Mouse (Mus musculus): Measurements from ENCODE around the gene Scarb2. TPM values are rescaled to one million over a fixed set of nuclear protein-coding genes. Genes with fewer than 3 reads are reported as not detected.
A peak's percentile ranks its signal among the peaks of the same experiment; 100 is the strongest.
"Not testable (repeated sequence)": the region's sequence is repeated elsewhere in the genome, so short reads cannot be mapped to it uniquely, and the experiment has no call there.

Scarb2 gene
- total RNA-seq (2014; fragmentation: Nextera tagmentation) (17.2 and 20.9 TPM in 2 replicates), total RNA-seq (2017) (41.2 and 43.1 TPM in 2 replicates)

DNA sequence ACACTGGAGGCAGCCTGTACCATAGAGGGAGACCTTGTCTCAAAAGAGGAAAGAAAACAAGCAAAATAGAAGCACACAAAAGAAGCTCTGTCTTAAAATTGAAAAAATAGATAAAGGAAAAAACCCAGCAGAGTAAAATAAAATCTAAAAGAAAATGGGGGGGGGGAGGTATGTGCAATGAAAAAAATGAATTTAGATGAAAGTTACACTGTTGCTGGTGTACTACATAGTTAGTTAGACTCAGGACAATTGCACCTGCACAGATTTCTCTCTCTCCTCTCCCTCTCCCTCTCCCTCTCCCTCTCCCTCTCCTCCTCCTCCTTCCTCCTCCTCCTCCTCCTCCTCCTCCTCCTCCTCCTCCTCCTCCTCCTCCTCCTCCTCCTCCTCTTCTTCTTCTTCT lies at the start of gene Scarb2:
TSS of gene Scarb2 (minus strand) at position 101 of the 400 bp plus-strand sequence.
- ATAC-seq (replicated peaks; ENCODE audit: poor library complexity, severe bottlenecking) = no peak

GRCm38 (mm10) chr5:92555905-92556304 lies 49.3 kb upstream of the Scarb2 start:
- peak; percentile 63 for ATAC-seq (replicated peaks; ENCODE audit: poor library complexity, severe bottlenecking)

- peak; percentile 37 for ATAC-seq (replicated peaks; ENCODE audit: poor library complexity, severe bottlenecking)
These were observed 48.4 kb upstream of the Scarb2 start, which contains the start of gene Fam47e for GRCm38 (mm10) chr5:92554891-92555511. Fam47e (plus strand) TSS chr5:92555069.

GRCm38 (mm10) chr5:92554443-92554842 lies 47.8 kb upstream of the Scarb2 start:
- no peak for ATAC-seq (replicated peaks; ENCODE audit: poor library complexity, severe bottlenecking)

DNA sequence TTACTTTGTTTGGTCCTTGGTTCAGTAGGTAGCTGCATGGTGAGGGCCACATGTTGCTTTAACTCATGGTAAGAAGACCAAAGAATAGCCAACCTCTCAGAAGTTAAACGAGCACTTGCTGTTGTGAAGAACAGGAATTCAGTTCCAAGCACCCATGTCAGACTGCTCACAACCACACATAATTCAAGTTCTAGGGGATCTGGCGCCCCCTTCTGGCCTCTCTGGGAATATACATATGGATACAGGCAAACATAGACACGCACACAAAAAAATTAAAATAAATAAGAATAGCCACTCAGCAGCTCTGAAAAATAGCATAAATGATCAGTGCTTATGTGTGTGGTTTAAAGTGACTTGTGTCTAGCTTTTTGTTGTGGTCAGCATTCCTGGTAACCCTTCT lies 47.3 kb upstream of the Scarb2 start:
- ATAC-seq (replicated peaks; ENCODE audit: poor library complexity, severe bottlenecking) = no peak

GRCm38 (mm10) chr5:92552611-92553010 lies 46.0 kb upstream of the Scarb2 start:
- no peak for ATAC-seq (replicated peaks; ENCODE audit: poor library complexity, severe bottlenecking)

DNA sequence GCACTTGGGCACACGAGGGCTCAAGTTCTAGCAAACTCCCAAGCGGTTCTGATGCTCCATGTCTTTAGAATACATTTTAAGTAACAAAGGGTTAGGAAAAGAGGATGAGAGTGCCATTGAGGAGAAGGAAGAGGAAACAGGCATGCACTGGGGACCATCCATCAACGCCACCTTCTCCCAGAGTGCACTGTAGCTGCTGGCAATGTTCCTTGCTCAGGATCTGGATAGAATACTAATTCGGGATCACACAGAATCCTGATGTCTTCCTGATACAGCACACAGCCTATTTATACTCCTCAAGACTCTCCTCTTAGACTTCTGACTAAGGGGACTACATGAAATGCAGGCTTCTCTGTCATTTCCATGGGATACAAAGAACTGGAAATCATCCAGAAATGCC lies 33.1 kb upstream of the Scarb2 start:
- no peak for ATAC-seq (replicated peaks; ENCODE audit: poor library complexity, severe bottlenecking)

- peak; percentile 97 for ATAC-seq (replicated peaks; ENCODE audit: poor library complexity, severe bottlenecking)
These were observed 18.2 kb upstream of the Scarb2 start for GRCm38 (mm10) chr5:92524821-92525258.

GRCm38 (mm10) chr5:92521131-92521530 lies 14.5 kb upstream of the Scarb2 start:
- not testable (repeated sequence) for ATAC-seq (replicated peaks; ENCODE audit: poor library complexity, severe bottlenecking)

DNA sequence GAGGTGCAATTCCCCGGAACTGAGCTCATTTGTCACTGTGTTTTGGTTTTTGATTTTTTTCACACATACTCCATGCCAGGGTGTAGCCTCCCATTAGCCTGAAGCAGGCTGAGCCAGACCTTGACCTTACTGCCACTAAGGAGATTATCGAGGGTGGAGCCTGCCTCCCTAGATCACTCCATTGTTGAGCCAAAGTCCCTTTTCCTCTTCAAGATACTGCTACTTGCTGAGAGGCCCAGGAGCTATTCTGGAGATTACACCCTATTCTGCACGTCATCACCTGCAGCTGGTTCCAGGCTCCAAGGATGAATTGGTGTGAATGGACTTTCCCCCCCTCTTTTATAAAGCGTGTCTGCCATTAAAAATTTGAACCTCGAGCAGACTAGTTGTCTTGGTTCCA lies 5.4 kb upstream of the Scarb2 start:
- ATAC-seq (replicated peaks; ENCODE audit: poor library complexity, severe bottlenecking) = no peak

- ATAC-seq (replicated peaks; ENCODE audit: poor library complexity, severe bottlenecking) = peak; percentile 54
These were observed 4.6 kb upstream of the Scarb2 start for GRCm38 (mm10) chr5:92511256-92511655.

GRCm38 (mm10) chr5:92508853-92509252 lies 2.2 kb upstream of the Scarb2 start:
- peak; percentile 53 for ATAC-seq (replicated peaks; ENCODE audit: poor library complexity, severe bottlenecking)

GRCm38 (mm10) chr5:92506301-92506729 lies 318 bp downstream of the Scarb2 start:
- peak; percentile 12 for ATAC-seq (replicated peaks; ENCODE audit: poor library complexity, severe bottlenecking)

DNA sequence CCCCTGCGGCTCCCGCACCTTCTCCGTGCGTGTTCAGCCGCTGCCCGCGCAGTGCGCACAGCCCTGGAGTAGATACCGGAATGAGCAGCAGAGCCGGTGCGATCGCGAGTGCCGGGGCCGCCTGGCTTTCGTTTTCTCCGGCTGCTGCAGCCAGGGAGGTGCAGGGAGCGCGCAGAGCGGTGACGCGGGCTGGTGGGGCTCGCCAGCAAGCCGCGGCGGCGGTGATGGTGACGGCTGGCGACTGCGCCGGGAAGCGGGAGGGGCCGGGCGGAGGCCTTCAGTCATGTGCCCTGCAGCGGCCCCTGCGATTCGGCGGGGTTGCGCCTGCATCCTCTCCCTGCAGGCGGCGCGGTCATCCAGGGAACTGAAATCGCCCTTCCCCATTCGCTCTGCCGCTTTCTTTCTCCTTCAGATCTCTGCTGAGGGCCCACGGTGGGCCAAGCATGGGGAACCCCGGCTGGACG lies 1.2 kb downstream of the Scarb2 start:
- peak; percentile 76 for ATAC-seq (replicated peaks; ENCODE audit: poor library complexity, severe bottlenecking)

DNA sequence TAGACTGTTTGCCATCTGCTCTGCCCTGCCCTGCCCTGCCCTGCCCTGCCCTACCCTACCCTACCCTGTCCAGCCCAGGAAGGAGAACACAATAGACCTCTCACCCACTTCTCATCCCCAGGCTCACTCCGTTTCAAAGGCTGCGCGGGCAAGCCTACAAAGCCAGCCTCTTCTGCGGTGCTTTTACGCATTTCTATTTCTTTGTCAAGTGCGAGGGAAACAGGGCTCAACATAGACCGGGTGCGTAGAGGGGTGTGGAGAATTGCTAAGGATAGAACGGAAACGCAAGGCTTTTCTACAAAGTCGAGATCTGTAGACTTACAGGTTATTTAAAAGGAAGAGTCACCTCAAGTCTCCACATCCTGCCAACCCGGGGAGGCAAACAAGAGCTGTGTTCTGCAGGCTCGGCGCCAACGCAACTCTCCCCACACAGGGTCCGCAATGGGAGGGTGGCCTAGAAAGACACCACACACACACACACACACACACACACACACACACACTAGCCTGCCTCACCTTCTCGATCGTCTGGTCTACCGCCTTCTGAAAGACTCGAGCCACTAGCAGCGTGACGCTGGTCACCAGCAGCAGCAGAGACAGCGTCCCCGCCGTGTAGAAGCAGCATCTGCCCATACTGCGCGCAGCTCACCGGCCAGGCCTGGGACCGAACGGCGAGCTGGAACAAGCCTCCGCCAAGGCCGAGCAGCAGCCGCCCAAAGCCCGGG lies 1.8 kb downstream of the Scarb2 start:
- no peak; the same call in 1 of the 2 replicates for ATAC-seq (replicated peaks; ENCODE audit: poor library complexity, severe bottlenecking)

DNA sequence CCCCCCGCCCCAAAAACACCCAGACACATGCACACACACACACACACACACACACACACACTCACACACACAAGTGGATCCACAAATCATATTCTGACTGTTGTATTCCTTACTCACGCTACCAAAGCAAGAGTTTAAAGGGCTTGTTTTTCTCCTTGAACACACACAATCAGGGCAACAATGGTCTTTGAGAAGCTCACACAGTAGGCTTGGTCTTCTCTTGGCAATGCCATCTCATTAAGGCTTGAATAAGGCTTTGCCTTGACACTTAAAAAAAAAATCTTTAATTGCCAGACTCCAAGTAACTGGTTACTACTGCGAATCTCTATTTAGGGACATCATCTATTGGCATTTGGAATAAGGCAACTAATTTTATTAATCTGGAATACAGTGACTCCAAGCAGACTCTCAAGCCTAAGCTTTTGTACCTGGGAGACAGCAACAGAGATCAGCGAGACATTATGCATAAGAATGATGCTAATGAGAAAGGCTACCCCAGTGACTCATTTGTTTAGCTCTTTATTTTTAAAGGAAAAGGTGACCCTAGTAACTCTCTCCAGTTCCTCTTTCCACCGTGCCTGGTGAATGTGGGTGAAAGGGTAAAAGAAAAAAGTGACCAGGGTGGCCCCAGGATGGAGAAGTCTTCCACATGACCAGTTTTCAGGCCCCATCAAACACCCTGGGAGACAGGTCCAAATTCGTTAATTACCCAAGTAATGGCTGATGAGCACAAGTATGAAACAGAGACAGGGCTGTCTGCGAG lies 2.6 kb downstream of the Scarb2 start:
- peak; percentile 26 for ATAC-seq (replicated peaks; ENCODE audit: poor library complexity, severe bottlenecking)

DNA sequence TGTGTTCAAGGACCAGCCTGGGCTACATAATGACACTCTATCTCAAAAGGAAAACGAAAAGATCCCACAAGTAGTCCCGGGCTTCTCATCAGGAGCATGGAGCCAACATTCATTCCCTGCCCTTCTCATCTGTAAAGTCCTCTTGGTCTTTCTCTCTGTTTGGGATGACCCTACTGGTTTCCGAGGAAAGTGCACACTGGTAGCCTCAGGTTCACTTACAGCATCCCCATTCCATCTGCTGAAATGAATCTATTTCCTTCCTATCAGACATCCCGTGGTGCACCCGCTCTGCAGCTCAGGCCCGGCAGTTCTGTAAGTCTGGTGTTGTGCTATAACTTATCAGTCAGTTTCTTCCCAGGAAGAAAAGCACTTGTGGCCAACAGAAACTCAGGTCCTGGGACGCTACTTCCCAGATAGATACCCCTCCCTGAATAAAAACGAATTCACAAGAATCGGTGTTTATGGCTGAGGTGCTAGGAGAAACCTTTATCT lies 3.2 kb downstream of the Scarb2 start:
- ATAC-seq (replicated peaks; ENCODE audit: poor library complexity, severe bottlenecking) = no peak

- ATAC-seq (replicated peaks; ENCODE audit: poor library complexity, severe bottlenecking) = no peak
These were observed 7.3 kb downstream of the Scarb2 start for GRCm38 (mm10) chr5:92499378-92499777.

DNA sequence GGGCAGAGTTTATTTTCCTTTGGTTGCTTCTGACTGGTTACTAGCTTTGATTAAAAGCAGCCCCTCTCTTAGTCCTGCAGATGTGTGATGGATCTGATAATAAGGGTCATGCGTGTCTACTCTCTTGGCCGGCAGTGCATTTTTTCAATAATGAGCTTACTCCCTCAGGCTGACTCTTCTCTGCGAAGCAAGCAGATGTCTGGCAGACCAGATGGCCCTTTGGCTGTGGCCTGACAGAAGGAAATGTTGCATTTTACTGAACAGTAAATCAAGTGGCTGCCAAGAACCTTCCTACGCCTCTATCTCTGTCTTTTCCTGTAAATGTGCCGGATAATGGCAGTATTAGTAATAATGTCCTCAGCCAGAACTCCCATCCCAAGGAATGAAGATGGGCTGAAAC lies 8.0 kb downstream of the Scarb2 start:
- no peak for ATAC-seq (replicated peaks; ENCODE audit: poor library complexity, severe bottlenecking)

DNA sequence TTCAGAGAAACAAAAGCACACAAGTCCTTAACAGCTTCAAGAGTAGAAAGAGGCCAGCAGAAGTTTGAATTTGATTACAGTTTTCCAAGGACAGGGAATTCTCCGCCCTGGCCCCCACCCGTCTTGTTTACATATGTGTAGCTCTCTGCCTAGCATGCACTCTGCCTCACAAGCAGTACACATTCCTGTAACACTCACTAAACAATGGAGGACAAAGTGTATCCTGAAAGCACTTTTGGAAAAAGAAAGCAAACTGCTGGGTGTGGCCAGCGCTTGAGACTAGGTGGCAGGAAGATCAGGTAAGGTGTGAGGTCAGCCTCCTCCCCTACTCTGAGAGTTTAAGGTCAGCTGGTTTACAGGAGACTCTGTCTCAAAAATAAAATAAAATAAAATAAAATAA lies 8.4 kb downstream of the Scarb2 start:
- ATAC-seq (replicated peaks; ENCODE audit: poor library complexity, severe bottlenecking) = no peak
